Mouse (Mus musculus): ENCODE measurements around the gene Ralgapa1.

DNA sequence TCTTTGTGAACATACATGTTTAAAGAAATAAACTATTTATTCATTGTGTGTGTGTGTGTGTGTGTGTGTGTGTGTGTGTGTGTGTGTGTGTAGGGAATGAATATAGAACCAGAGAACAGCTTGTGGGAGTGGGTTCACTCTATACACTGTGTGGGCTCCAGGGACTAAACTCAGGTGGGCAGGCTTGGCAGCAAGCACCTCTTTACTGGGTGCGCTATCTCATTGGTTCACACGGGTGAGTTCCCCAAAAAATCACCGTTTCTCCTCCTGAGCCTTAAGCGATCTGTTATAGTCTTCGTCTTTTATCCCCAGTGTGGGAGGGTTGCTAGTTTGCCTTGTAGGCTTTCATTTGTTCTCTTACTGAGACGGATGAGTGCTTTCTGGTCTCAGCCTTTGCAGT is 263.1 kb downstream of the Ralgapa1 start:
- TF ChIP-seq GATA1 (IDR thresholded peaks at IDR 0.05; ENCODE audit: borderline replicate concordance, low read length) (no peak), FLI1 (IDR thresholded peaks at IDR 0.05; ENCODE audit: low read length) (no peak)

Measured in megakaryocyte, embryonic 14.5 days (primary cell).